29 mouse cellular contexts compared by ENCODE assay signal in genomic region chr4:134350641-134351040, GRCm38 (mm10). TPM values are rescaled to one million over a fixed set of nuclear protein-coding genes. Genes with fewer than 3 reads are reported as not detected.
A peak's percentile ranks its signal among the peaks of the same experiment; 100 is the strongest.
DNase-seq lines count a peak whose midpoint lies in the region; ATAC-seq and TF ChIP-seq lines count a peak whose summit lies in the region.
"Had no signal": no experiment of that assay in that cellular context is flagged by ENCODE, and none has a peak within 500 bp of the region (broad histone marks: within the 10 kb centered on the region; RNA-seq: fewer than 3 reads in every experiment).

No protein-coding gene starts in this region.

- H3K27me3 ChIP-seq in heart, embryonic 10.5 days (ENCODE audit: insufficient read depth, poor library complexity, severe bottlenecking): peaks cover 25% of the 10 kb centered on the region
- H3K27me3 ChIP-seq in ES-Bruce4 (ENCODE audit: control insufficient read depth, insufficient read depth, low read length, poor library complexity, severe bottlenecking): no peaks in the 10 kb centered on the region
- H3K27me3 ChIP-seq: CH12.LX, Patski had no signal

- H3K4me3 ChIP-seq in heart, embryonic 10.5 days: no peak overlapping the region
- H3K4me3 ChIP-seq in ES-Bruce4 (ENCODE audit: low read depth, low read length): no peak overlapping the region
- H3K4me3 ChIP-seq: embryonic facial prominence, embryonic 13.5 days; embryonic facial prominence, embryonic 15.5 days; erythroblast, embryonic 14.5 days; forebrain, embryonic 10.5 days; forebrain, embryonic 12.5 days had no signal

- no peak for ATAC-seq in inflammation-experienced regulatory T-cells, adult 6 months
- ATAC-seq: forebrain, embryonic 14.5 days; forebrain, embryonic 16.5 days; Patski had no signal

- peaks cover 48% of the 10 kb centered on the region for H3K4me1 ChIP-seq in heart, embryonic 10.5 days
- peaks cover 9% of the 10 kb centered on the region for H3K4me1 ChIP-seq in ES-Bruce4 (ENCODE audit: control insufficient read depth, insufficient read depth, low read length)

- 87% methylated on average over 6 of the region's 6 CpGs for WGBS in heart, embryonic 10.5 days

- H3K9ac ChIP-seq in ES-Bruce4 (ENCODE audit: low read depth, poor library complexity, severe bottlenecking): no peak overlapping the region
- H3K9ac ChIP-seq: embryonic facial prominence, embryonic 13.5 days; embryonic facial prominence, embryonic 15.5 days; forebrain, embryonic 12.5 days had no signal

- TF ChIP-seq POLR2A in ES-Bruce4 (IDR thresholded peaks at IDR 0.05; ENCODE audit: insufficient read depth, low read length): no peak

- no peak for DNase-seq in heart, embryonic 10.5 days (ENCODE audit: low spot score)
- no peak for DNase-seq in heart, adult 8-10 months (ENCODE audit: low spot score)
- peak; percentile 71 for DNase-seq in R1 (ENCODE audit: low read depth, low spot score)
- DNase-seq in spleen, postnatal 10 days (ENCODE audit: low spot score in 2 of 2): no peak
- DNase-seq: adrenal gland, adult 8-10 months; adrenal gland, postnatal 14 days; adrenal gland, postnatal 36 days; B cell, adult 2 months; cerebellum, adult 18-20 months; cerebellum, adult 8-10 months; cerebellum, adult 9-11 months; cerebellum, postnatal 14 days; cerebellum, postnatal 36 days; embryo, embryonic 11 days had no signal

- no peaks in the 10 kb centered on the region for H3K9me3 ChIP-seq in heart, embryonic 10.5 days
- no peaks in the 10 kb centered on the region for H3K9me3 ChIP-seq in ES-Bruce4 (replicated peaks; ENCODE audit: control insufficient read depth, insufficient read depth, low read length, poor library complexity, severe bottlenecking)
- H3K9me3 ChIP-seq: embryonic facial prominence, embryonic 13.5 days; embryonic facial prominence, embryonic 15.5 days; forebrain, embryonic 10.5 days; forebrain, embryonic 12.5 days; G1E had no signal

- no peaks in the 10 kb centered on the region for H3K36me3 ChIP-seq in heart, embryonic 10.5 days
- no peaks in the 10 kb centered on the region for H3K36me3 ChIP-seq in ES-Bruce4 (ENCODE audit: control insufficient read depth, insufficient read depth, low read length, poor library complexity, severe bottlenecking)
- H3K36me3 ChIP-seq: embryonic facial prominence, embryonic 13.5 days; embryonic facial prominence, embryonic 15.5 days; forebrain, embryonic 10.5 days; forebrain, embryonic 12.5 days had no signal

- TF ChIP-seq CTCF in ES-Bruce4 (IDR thresholded peaks at IDR 0.05; ENCODE audit: low read depth, low read length): no peak

- H3K27ac ChIP-seq in heart, embryonic 10.5 days: peak overlapping the region; percentile 84; the same call in 1 of the 2 replicates
- no peak overlapping the region for H3K27ac ChIP-seq in ES-Bruce4 (ENCODE audit: insufficient read depth, low read length)
- H3K27ac ChIP-seq: embryonic facial prominence, embryonic 13.5 days; embryonic facial prominence, embryonic 15.5 days; forebrain, embryonic 12.5 days had no signal

- 0 out of 2 replicates have a peak, but pooled peaks have one; percentile 42 for TF ChIP-seq EP300 in ES-Bruce4 (IDR thresholded peaks at IDR 0.05; ENCODE audit: insufficient read depth, low read depth, low read length)

RNA-seq across cellular contexts. Expression of gene Slc30a2, which starts 7.7 kb away (rescaled TPM):
- polyA plus RNA-seq in heart, embryonic 10.5 days (2016; fragmentation: Nextera tagmentation; extraction: Ambion mirVana): 0.09 and 0.36 TPM in 2 replicates
- under 1 TPM; 0.32 to 0.94 (median 0.55) TPM for total RNA-seq in heart, adult 8-10 months (2022)
- polyA plus RNA-seq in ES-Bruce4 (2011; ENCODE audit: insufficient read depth, insufficient read length, low read depth, missing spikeins): 3.9 and 4.9 TPM in 2 replicates
- polyA plus RNA-seq in inflammation-experienced regulatory T-cells, adult 6 months (2017; shearing (Covaris generic)): under 1 TPM; 0.21 to 0.34 (median 0.29) TPM
- total RNA-seq: common myeloid progenitor, adult 5-6 weeks had no signal
- polyA plus RNA-seq: erythroblast, embryonic 14.5 days; forebrain, embryonic 10.5 days; forebrain, embryonic 12.5 days; Patski had no signal

RNA-seq across cellular contexts. Expression of gene Extl1, which starts 33.0 kb away (rescaled TPM):
- polyA plus RNA-seq in heart, embryonic 10.5 days (2016; fragmentation: Nextera tagmentation; extraction: Ambion mirVana): 1.9 and 2.8 TPM in 2 replicates
- total RNA-seq in heart, adult 8-10 months (2022): 10 to 100 TPM; 20.5 to 28.9 (median 23.9) TPM
- polyA plus RNA-seq in ES-Bruce4 (2011; ENCODE audit: insufficient read depth, insufficient read length, low read depth, missing spikeins): 3.3 and 3.9 TPM in 2 replicates
- polyA plus RNA-seq in inflammation-experienced regulatory T-cells, adult 6 months (2017; shearing (Covaris generic)): 1 to 10 TPM in 2 of 3 experiments, under 1 TPM in 1; 0.21 to 1.3 (median 1.0) TPM
- total RNA-seq: common myeloid progenitor, adult 5-6 weeks had no signal
- polyA plus RNA-seq: erythroblast, embryonic 14.5 days; G1E had no signal

RNA-seq across cellular contexts. Expression of gene Trim63, which starts 35.7 kb away (rescaled TPM):
- polyA plus RNA-seq in heart, embryonic 10.5 days (2016; fragmentation: Nextera tagmentation; extraction: Ambion mirVana): 47.5 and 77.0 TPM in 2 replicates
- 100 to 1,000 TPM; 164 to 261 (median 195) TPM for total RNA-seq in heart, adult 8-10 months (2022)
- polyA plus RNA-seq in ES-Bruce4 (2011; ENCODE audit: insufficient read depth, insufficient read length, low read depth, missing spikeins): 5.4 and 7.4 TPM in 2 replicates
- not detected for polyA plus RNA-seq in inflammation-experienced regulatory T-cells, adult 6 months (2017; shearing (Covaris generic))
- total RNA-seq: adrenal gland, adult 8-10 months; adrenal gland, postnatal 14 days; adrenal gland, postnatal 36 days; common myeloid progenitor, adult 5-6 weeks; G1E had no signal
- polyA plus RNA-seq: activated CD4-positive, CD25-positive, alpha-beta regulatory T cell, adult 4 months; CD4-positive, CD25-positive, alpha-beta regulatory T cell, adult 4 months; erythroblast, embryonic 14.5 days; forebrain, embryonic 14.5 days; G1E had no signal

RNA-seq across cellular contexts. Expression of gene Pafah2, which starts 45.5 kb away (rescaled TPM):
- 8.0 and 9.6 TPM in 2 replicates for polyA plus RNA-seq in heart, embryonic 10.5 days (2016; fragmentation: Nextera tagmentation; extraction: Ambion mirVana)
- 10 to 100 TPM in 1 of 4 experiments, 1 to 10 TPM in 3; 6.8 to 10.7 (median 9.1) TPM for total RNA-seq in heart, adult 8-10 months (2022)
- 16.4 and 16.5 TPM in 2 replicates for polyA plus RNA-seq in ES-Bruce4 (2011; ENCODE audit: insufficient read depth, insufficient read length, low read depth, missing spikeins)
- polyA plus RNA-seq in inflammation-experienced regulatory T-cells, adult 6 months (2017; shearing (Covaris generic)): 1 to 10 TPM in 2 of 3 experiments, under 1 TPM in 1; 0.80 to 1.5 (median 1.2) TPM
- polyA plus RNA-seq: erythroblast, embryonic 14.5 days had no signal
